Mouse (Mus musculus) B cell, adult (primary cell): Measurements from ENCODE around the gene Crebbp. TPM values are rescaled to one million over a fixed set of nuclear protein-coding genes. Genes with fewer than 3 reads are reported as not detected.

Source experiments
- total RNA-seq: library from RNA; stranded (reverse); gene quantifications from 4 replicates; pipeline ENCODE4 v1.2.4, GENCODE M21; 2023; ENCODE audit not compliant: inconsistent age

The Crebbp gene
- 120 to 148 TPM (median 138 TPM) in 4 replicates for total RNA-seq

DNA sequence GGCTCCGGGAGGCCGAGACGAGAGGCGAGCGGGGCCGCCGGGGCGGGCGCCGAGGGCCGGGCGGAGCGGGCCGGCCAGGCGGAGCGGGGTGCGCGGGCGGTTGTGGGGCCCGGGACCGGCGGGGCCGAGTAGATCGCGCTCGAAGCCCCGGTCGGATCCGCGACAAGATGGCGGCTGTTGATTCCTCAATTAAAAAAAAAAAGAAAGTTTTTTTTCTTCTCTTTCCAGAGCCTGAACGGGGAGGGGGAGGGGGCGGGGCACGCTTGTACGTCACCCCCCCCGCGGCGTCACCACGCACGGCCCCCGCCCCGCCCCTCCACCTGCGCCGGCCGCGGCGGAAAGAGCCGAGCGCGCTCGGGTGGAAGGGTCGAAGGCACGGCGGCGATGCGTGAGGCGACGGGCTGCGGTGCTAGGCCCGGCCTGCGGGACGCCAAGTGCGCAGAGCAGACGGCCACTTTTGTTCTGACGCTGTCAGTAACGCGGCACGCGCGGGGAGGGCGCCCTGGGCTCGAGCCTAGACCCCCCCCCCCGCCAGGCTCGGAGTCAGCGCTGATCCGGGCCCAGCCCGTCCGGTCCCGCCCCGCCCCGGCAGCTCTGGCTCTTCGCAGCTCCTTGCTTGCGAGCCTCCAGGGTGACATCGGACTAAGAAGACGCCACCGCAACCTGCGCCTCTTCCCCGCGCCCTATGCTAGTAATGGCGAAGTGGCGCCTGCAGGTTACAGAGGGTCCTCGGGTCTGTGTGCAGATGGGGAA lies at the start of gene Crebbp:
TSS of gene Crebbp (minus strand) at position 199 of the 753 bp plus-strand sequence.

DNA sequence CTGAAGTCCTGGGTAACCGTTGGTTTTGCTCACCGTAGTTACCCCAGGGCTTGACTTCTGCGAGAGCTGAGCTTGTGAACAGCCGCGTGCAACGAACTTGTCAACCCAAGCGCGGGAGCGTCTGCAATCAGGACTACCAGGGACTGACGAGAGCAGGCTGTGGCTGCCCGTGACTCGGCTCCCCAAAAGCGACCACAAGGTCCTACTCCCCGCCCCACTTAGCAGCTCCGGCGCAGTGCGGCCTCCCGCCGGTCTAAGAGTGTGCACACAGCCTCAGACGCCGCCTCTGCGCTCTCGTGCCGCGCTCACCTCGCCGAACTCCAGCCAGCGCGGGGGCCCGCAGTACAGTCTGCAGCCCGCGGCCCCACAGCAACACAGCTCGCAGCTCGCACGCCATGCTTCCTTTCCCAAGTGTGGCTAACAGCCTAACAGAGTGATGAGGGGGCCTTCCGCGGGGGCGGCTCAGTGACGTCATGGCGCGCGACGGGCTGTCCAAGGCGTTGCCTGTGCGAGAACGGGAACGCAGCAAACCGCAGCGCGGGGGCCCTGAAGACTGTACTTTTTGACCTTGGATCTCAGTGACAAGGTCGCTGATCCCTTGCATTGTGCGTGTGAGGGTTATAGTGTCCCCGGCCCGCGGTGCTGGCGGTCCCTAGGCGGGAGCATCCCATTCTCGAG lies 136.3 kb downstream of the Crebbp start, which contains the start of gene Trap1:
TSS of gene Trap1 (minus strand) at position 444 of the 678 bp plus-strand sequence.

DNA sequence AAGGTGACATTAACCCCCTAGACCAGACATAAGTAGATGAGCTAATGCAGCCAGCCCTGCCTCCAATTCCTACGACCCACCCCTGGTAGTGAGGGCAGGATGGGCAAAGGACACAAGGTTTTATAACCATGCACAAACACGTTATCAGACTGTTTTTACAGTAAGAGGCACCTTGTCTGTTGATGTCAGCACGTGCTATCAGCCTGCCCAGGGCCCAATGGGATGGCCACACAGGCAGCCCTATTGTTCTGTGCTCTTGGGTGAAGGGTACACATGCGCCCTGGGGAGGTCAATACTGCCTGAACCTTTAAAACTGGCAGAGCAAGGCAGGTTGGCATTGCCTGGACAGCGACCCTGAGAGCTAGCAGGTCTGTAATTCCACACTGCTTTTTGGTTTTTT lies 177.0 kb downstream of the Crebbp start, which contains the start of gene Dnase1:
TSS of gene Dnase1 (plus strand) at position 136 of the 400 bp plus-strand sequence.

Other genes starting within 250 kb of the Crebbp start
- 31.7 to 36.6 TPM (median 33.7 TPM) in 4 replicates for gene Nlrc3, start 237.4 kb downstream of the Crebbp start, total RNA-seq
- 93.2 to 106 TPM (median 99.4 TPM) in 4 replicates for gene Slx4, start 210.2 kb downstream of the Crebbp start, total RNA-seq
- not detected in 4 replicates for gene Dnase1, start 177.1 kb downstream of the Crebbp start, total RNA-seq
- gene Trap1, start 136.2 kb downstream of the Crebbp start, total RNA-seq: 65.5 to 76.5 TPM (median 73.1 TPM) in 4 replicates
- 3.7 to 4.8 TPM (median 4.2 TPM) in 4 replicates for gene Adcy9, start 206.5 kb upstream of the Crebbp start, total RNA-seq